Mouse (Mus musculus): ENCODE measurements around the gene Nexn. TPM values are rescaled to one million over a fixed set of nuclear protein-coding genes. Genes with fewer than 3 reads are reported as not detected.
A peak's percentile ranks its signal among the peaks of the same experiment; 100 is the strongest.

Gene Nexn
- polyA plus RNA-seq, 1 experiment from 2014 or later, result 14.0 TPM

DNA sequence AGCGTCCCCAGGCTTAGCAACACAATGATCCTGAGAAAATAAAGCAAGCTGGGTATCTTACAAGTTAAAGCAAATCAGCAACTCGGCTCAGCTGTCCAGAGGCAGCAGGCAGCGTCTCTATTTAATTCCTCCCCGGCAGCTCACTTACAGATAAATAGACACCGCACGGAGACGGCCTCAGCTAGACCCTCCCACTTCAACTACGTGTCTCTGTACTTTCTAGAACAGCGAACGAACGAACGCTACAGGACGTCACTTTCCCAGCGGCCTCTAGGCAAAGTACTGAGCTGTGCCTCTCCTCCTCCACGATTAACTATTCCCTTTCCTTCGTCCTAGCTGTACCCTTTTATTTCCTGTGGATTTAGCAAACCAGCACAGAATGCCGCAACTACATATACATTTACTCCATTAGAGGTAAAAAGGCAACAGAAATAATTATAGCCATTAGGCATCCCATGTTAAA is 72.5 kb downstream of the Nexn start:
- Histone ChIP-seq H3K9ac (replicated peaks) (peak overlapping the region; percentile 66), H3K4me3 (replicated peaks) (peak overlapping the region; percentile 57), H3K4me2 (peak overlapping the region; percentile 57), H3K27me3 (no peaks in the 10 kb centered on the region), H3K4me1 (replicated peaks) (peaks cover 19% of the 10 kb centered on the region), H3K36me3 (no peaks in the 10 kb centered on the region), H3K27ac (peak overlapping the region; percentile 90), H3K9me3 (no peaks in the 10 kb centered on the region)
- ATAC-seq (ENCODE audit: insufficient number of reproducible peaks, insufficient read depth, low FRiP score, low TSS enrichment, low read depth), result peak; percentile 96
- under 1% methylated on average over 17 of the region's 17 CpGs for WGBS

DNA sequence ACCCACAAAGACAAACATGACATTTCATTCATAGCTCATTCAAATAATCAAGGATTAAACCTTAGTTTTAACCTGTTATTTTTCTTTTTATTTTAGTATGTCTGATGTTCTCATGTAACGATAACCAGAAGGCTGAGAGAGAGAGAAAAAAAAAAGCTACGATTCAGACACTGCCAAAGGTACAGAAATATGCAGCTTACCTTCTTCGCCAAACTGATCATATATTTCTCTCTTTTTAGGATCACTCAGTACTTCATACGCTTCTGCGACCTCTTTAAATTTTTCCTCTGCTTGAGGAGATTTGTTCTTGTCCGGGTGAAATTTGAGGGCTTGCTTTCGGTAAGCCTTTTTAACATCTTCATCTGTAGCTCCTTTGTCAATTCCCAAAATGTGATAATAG is 73.0 kb downstream of the Nexn start:
- no peaks in the 10 kb centered on the region for H3K36me3 ChIP-seq
- peaks cover 19% of the 10 kb centered on the region for H3K4me1 ChIP-seq (replicated peaks)
- H3K9ac ChIP-seq (replicated peaks), result peak overlapping the region; percentile 66
- ATAC-seq (ENCODE audit: insufficient number of reproducible peaks, insufficient read depth, low FRiP score, low TSS enrichment, low read depth), result no peak
- H3K9me3 ChIP-seq, result no peaks in the 10 kb centered on the region
- H3K4me3 ChIP-seq (replicated peaks), result peak overlapping the region; percentile 57
- peak overlapping the region; percentile 90 for H3K27ac ChIP-seq
- no peaks in the 10 kb centered on the region for H3K27me3 ChIP-seq
- H3K4me2 ChIP-seq, result peak overlapping the region; percentile 57
- 9% methylated on average over 7 of the region's 7 CpGs for WGBS

DNA sequence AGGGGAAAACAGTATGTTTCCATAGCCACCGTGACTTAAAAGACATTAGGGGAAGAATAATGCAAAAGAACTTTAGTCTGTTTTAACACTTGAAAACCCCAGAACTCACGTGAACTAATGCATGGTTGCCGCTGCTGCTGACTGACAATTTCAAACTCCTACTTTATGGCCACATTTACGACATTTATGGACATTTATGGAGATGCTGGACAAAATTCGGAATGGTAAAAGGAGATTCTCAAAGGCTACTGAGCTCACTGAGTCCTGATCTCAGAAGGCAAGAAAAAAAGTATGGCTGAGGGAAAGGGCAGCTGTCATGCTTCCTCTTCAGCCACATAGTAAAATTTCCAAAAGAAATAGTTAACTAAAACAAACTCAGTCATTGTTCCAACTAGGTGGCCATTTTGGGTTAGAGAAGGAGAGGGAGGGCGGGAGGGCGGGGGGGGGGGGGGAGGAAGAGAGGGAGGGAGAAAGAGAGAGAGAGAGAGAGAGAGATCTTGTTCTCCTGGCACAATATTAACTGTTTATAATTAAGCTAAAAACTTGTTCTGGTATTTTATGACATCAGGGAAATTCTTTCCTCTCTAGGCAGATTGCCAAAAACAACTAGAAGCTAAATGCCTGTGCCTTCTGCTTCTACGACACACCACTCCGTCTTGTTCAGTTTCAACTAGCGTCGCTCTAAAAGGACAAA is 73.8 kb downstream of the Nexn start:
- Histone ChIP-seq H3K4me1 (replicated peaks) (peaks cover 19% of the 10 kb centered on the region), H3K27me3 (no peaks in the 10 kb centered on the region), H3K4me2 (peak overlapping the region; percentile 61), H3K4me3 (replicated peaks) (peak overlapping the region; percentile 44), H3K9ac (replicated peaks) (peak overlapping the region; percentile 46), H3K9me3 (no peaks in the 10 kb centered on the region), H3K36me3 (no peaks in the 10 kb centered on the region), H3K27ac (peak overlapping the region; percentile 86)
- ATAC-seq (ENCODE audit: insufficient number of reproducible peaks, insufficient read depth, low FRiP score, low TSS enrichment, low read depth), result peak; percentile 30; the same call in 1 of the 2 replicates
- WGBS, result 11% methylated on average over 9 of the region's 11 CpGs

DNA sequence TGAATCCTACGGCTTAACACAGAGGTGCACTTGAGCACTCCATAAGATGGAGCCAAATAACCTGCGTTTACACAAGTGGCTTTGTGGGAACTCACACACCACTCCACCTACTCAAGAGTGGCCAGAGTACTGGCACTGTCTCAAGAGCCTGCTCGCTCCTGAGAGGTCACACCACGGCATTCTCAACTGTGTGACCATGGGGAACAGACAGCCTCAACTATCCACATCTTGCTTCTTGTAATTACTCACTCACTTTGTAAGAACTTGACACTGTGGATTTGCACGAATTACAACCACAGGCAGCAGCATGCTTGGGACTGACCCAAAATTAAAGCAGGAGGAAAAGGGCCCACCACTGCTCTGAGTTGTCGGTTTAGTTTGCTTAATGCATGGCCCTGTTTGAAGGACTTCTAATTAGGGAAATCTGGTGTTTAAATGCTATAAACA is 74.3 kb downstream of the Nexn start:
- Histone ChIP-seq H3K4me2 (peak overlapping the region; percentile 61), H3K9ac (replicated peaks) (peak overlapping the region; percentile 46), H3K27ac (peak overlapping the region; percentile 86), H3K9me3 (no peaks in the 10 kb centered on the region), H3K36me3 (no peaks in the 10 kb centered on the region), H3K4me1 (replicated peaks) (peaks cover 19% of the 10 kb centered on the region), H3K27me3 (no peaks in the 10 kb centered on the region), H3K4me3 (replicated peaks) (peak overlapping the region; percentile 44)
- peak; percentile 48; the same call in 1 of the 2 replicates for ATAC-seq (ENCODE audit: insufficient number of reproducible peaks, insufficient read depth, low FRiP score, low TSS enrichment, low read depth)
- WGBS, result 6% methylated on average over 6 of the region's 6 CpGs

DNA sequence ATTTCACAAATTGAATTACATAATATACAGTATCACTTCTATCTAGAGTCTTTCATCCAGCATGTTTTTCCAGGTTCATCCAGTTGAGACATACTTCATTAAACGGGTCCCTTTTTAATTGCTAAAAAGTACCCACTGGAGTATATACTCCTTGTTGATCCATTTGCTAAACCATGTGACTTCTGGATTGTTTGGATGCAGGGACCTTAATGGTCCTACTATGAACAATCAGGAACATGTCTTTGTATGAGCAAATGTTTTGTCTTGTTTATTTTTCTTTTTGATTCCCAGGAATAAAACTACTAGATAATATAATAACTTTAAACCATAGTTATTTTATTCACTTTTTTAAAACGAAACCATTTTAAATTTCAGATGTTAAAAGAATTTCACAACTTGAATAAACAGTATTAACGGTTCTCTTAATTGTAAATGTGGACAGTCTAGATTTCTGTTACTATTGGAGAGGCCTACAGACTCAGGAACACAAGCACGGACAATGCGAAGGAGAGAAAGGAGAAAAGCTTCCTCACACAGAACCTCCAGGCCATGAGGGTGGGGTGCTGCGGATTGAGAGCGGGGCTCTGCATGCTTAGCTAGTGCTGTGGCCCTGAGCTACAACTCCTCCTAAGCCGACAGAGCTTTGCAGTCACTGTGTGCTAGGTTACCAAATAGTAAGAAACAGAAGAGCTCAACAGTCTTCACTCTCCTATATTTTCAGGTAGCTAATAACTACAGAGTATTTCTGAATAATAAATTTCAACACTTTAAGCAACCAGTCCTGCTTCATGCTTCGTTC is 75.3 kb downstream of the Nexn start:
- Histone ChIP-seq H3K9me3 (no peaks in the 10 kb centered on the region), H3K4me1 (replicated peaks) (peaks cover 19% of the 10 kb centered on the region), H3K36me3 (peaks cover 9% of the 10 kb centered on the region), H3K4me2 (peak overlapping the region; percentile 61), H3K4me3 (replicated peaks) (peak overlapping the region; percentile 35), H3K27me3 (no peaks in the 10 kb centered on the region), H3K9ac (replicated peaks) (peak overlapping the region; percentile 58), H3K27ac (peak overlapping the region; percentile 54)
- 79% methylated on average over 9 of the region's 9 CpGs for WGBS
- no peak for ATAC-seq (ENCODE audit: insufficient number of reproducible peaks, insufficient read depth, low FRiP score, low TSS enrichment, low read depth)

DNA sequence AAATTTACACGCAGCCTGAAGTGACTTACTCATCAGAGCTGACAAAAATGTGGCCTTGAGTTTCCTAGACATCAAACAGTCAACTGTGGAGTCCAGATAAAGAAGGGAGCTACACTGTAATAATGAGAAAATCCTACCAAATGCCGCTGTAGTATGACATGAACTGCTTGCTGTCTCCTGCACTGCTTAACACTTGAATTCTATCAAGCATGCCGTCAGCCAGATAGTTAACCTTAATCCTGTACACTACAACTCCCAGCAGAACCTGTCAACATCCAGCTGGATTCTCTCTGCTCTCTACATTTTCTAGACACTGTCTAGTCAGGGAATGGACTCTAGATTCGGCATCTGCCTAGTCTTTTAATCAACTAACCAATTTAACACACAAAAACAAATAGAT is 76.8 kb downstream of the Nexn start:
- Histone ChIP-seq H3K36me3 (peaks cover 23% of the 10 kb centered on the region), H3K4me2 (peak overlapping the region; percentile 22), H3K4me1 (replicated peaks) (peaks cover 18% of the 10 kb centered on the region), H3K9ac (replicated peaks) (no peak overlapping the region), H3K9me3 (no peaks in the 10 kb centered on the region), H3K4me3 (replicated peaks) (no peak overlapping the region), H3K27me3 (no peaks in the 10 kb centered on the region), H3K27ac (no peak overlapping the region)
- 75% methylated on average over 4 of the region's 4 CpGs for WGBS
- no peak for ATAC-seq (ENCODE audit: insufficient number of reproducible peaks, insufficient read depth, low FRiP score, low TSS enrichment, low read depth)

Other genes with a start within 250 kb of the Nexn start
- gene Gipc2, start 100.1 kb downstream of the Nexn start, polyA plus RNA-seq (2016; fragmentation: Nextera tagmentation; extraction: Ambion mirVana), result 2.6 and 4.3 TPM in 2 replicates
- 35.2 and 36.8 TPM in 2 replicates for gene Dnajb4, start 56.0 kb downstream of the Nexn start, polyA plus RNA-seq (2016; fragmentation: Nextera tagmentation; extraction: Ambion mirVana)
- 403 and 416 TPM in 2 replicates for gene Fubp1, start 55.9 kb downstream of the Nexn start, polyA plus RNA-seq (2016; fragmentation: Nextera tagmentation; extraction: Ambion mirVana)
- 22.2 and 24.9 TPM in 2 replicates for gene Miga1, start 74.1 kb upstream of the Nexn start, polyA plus RNA-seq (2016; fragmentation: Nextera tagmentation; extraction: Ambion mirVana)
- 53.8 and 54.8 TPM in 2 replicates for gene Usp33, start 80.1 kb upstream of the Nexn start, polyA plus RNA-seq (2016; fragmentation: Nextera tagmentation; extraction: Ambion mirVana)
- 56.2 and 58.1 TPM in 2 replicates for gene Zzz3, start 129.1 kb upstream of the Nexn start, polyA plus RNA-seq (2016; fragmentation: Nextera tagmentation; extraction: Ambion mirVana)